Mouse (Mus musculus): ENCODE data around the gene Slc39a10.
"Not testable (repeated sequence)": the region's sequence is repeated elsewhere in the genome, so short reads cannot be mapped to it uniquely, and the experiment has no call there.

The Slc39a10 gene

GRCm38 (mm10) chr1:46864175-46864885, 28.3 kb downstream of the Slc39a10 start:
- in situ Hi-C loops (cut with MboI, MseI): loop anchor here (25.0 kb wide), 1 partner anchor 1077 kb away; the partner anchor contains the start of gene Wdr75

DNA sequence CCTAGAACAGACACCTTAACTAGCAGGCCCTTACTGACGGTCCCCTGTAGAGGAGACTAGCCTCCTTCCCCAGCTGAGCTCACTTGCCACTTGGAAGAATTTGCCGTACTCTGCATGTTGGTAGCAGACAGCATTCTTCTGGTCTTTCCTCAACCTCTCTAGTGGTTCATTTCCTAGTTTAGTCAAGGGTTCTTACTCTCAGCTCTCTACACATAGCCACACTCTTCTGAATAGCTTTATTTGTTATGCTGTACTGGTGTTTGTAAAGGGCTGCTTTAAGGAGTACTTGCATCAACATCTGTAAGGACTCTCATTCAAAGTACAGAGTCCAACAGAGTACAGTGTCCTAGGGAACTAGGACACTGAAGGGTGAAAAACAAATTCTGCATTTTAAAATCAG, 29.2 kb downstream of the Slc39a10 start:
- in situ Hi-C loops (cut with MboI, MseI): loop anchor here (25.0 kb wide), 1 partner anchor 1076 kb away; the partner anchor contains the start of gene Wdr75

DNA sequence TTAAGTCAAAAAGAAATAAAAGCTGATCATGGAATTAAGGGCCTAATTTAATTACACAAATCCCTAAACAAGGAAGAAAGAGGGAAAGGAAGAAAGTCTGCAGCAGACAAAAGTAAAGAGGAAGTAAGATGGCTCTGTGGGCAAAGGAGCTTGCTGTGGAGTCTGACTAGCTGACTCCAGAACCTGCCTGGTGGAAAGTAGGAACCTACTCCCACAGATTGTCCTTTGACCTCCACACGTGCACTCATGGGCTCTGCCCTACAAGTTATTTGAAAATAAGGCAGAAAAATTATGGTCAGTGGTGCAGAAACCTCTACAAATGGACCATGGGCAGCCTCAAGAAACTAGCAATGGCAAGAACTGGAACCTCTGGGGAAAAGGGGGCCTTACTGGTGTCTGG, 32.6 kb downstream of the Slc39a10 start:
- in situ Hi-C loops (cut with MboI, MseI): loop anchor here (25.0 kb wide), 1 partner anchor 1073 kb away; the partner anchor contains the start of gene Wdr75

- in situ Hi-C loops (cut with MboI, MseI): loop anchor here (5.0 to 25.0 kb wide), 2 partner anchors 49 to 1071 kb away; partner anchors contain the start of gene Wdr75
Observed at GRCm38 (mm10) chr1:46858579-46858978, 34.1 kb downstream of the Slc39a10 start.

DNA sequence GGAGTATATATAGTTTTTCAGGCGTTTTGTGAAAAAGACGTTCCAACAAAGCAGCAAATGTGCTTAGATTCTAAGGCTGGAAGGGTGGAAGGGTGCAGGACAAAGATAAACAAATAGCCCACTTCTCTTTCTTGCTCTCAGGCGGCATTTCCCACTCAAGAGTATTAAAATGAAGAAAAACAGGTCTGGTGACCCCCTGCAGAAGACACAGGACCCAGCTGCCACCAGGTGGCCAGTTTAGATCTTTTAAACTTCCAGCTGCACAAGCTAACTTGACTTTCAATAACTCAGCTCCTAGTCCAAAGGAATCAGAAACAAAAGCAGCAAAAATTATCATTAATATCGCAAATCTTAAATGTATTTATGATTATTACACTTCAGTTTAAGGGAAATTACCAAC, 36.2 kb downstream of the Slc39a10 start:
- in situ Hi-C loops (cut with MboI, MseI): loop anchor here (5.0 to 25.0 kb wide), 2 partner anchors 51 to 1069 kb away; partner anchors contain the start of gene Wdr75

- in situ Hi-C loops (cut with MboI, MseI): loop anchor here (25.0 kb wide), 1 partner anchor 1067 kb away; the partner anchor contains the start of gene Wdr75
Observed at GRCm38 (mm10) chr1:46854036-46854900, 38.4 kb downstream of the Slc39a10 start.

DNA sequence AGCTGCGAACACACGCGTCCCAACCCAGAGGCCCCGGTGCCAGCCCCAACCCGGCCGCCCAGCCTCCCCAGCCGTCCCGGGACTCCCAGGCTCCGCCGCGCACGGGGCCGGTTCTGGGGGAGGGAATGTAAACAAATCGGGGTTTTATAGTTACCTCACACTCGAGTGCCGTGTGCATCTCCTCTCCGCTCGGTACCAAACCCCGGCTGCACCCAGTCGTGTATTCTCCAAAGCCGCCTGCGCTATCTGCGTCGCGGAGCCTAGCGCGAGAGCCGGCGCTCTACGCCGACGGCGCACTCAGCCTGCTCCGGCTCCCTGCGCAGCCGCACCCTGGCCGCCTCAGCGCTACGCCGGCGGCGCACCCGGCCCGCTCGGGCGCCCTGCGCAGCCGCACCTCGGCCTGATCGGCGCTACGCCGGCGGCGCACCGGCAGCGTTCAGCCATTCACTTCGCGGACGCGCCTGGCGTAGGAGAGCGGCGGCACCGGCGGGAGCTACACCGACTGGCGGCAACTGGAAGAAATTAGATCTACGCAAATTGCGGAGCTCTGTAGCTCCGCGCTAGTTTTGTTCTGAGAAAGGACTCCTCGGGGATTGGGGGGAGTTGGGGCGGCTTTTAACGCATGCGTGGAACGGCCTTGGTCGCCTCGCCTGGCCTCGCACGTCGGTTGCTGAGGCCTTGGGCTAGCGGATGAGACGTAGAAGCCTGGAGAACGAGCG, 39.2 kb downstream of the Slc39a10 start:
- in situ Hi-C loops (cut with MboI, MseI): loop anchor here (25.0 kb wide), 1 partner anchor 1066 kb away; the partner anchor contains the start of gene Wdr75

- in situ Hi-C loops (cut with MboI, MseI): loop anchor here (25.0 kb wide), 1 partner anchor 1065 kb away; the partner anchor contains the start of gene Wdr75
Observed at GRCm38 (mm10) chr1:46852600-46853272, 39.9 kb downstream of the Slc39a10 start.

- in situ Hi-C loops (cut with MboI, MseI): loop anchor here (25.0 kb wide), 1 partner anchor 1065 kb away; the partner anchor contains the start of gene Wdr75
Observed at GRCm38 (mm10) chr1:46852216-46852599, 40.4 kb downstream of the Slc39a10 start.

GRCm38 (mm10) chr1:46851586-46851985, 41.1 kb downstream of the Slc39a10 start:
- in situ Hi-C loops (cut with MboI, MseI): loop anchor here (25.0 kb wide), 1 partner anchor 1064 kb away; the partner anchor contains the start of gene Wdr75

GRCm38 (mm10) chr1:46849758-46850157, 42.9 kb downstream of the Slc39a10 start:
- in situ Hi-C loops (cut with MboI, MseI): loop anchor here (25.0 kb wide), 1 partner anchor 1062 kb away; the partner anchor contains the start of gene Wdr75

DNA sequence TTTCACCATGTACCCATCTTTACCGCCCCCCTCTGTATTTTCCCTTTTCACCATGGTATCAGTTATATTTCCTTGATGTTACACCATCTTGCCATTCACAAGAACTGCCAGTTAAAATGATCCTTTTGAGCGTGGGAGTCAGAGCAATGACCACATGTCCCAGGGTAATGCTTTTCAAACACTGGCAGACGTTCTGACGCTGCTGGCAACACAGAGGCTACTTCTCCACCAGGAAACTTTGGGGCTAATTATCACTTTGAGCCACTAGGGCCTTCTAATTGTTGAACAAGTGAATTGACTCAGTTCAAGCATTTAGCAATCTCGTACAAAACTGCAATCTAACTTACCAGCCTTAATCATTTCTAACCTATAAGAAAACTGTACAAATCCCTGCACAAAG, 47.4 kb downstream of the Slc39a10 start:
- in situ Hi-C loops (cut with MboI, MseI): no loop called here

DNA sequence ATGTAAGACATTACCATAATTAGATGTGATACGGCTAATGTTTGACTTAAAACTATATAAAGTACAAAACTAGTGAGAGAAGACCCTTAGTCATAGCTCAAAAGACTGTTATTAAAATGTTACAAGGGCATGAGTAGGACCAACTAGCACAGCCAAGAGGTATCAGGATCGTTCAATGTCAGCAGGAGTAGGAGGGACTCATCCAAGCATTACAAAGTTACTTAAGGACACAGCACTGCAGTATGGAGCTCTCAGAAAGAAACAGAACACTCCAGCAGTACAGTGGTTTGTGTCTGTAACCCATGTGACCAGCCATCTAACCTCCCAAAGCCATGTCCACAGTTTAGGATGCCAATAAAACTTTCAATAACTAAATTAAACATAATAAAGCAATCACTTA, 48.4 kb downstream of the Slc39a10 start:
- in situ Hi-C loops (cut with MboI, MseI): no loop called here

DNA sequence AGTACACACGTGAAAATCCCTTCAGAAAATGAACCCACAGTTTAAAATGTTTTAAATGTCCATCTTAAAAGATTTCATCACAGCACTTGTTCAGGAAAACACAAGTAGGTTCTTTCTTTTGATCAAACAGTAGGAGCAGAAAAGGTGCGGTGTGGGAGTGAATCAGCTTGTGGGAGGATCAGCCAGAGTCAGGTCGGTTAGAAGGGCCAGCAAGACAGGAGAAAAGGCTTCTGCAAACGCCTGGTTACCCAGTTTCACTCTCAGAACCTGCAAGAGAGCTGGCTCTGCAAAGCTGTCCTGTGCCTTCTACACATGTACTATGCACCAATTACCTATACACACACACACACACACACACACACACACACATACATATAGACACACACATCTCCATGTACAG, 49.2 kb downstream of the Slc39a10 start:
- in situ Hi-C loops (cut with MboI, MseI): no loop called here

DNA sequence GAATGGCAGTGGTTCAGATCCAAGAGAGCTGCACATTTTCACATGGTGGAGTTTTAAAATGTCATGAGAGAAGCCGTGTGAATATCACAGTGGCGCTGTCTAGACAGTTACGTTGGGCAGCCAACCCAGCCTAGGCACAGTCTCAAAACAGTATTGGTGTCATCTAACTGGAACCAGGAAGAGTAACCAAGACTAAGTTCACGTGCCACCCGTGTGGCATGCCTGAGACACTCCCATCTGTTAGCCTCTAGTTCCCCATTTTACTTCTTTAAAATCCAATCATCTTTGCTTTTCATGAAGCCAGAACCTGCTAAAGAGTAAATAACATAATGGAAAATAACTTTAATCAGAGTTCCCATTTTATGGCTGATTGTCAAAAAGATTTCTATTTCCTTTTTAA, 60.7 kb downstream of the Slc39a10 start:
- in situ Hi-C loops (cut with MboI, MseI): no loop called here

- in situ Hi-C loops (cut with MboI, MseI): no loop called here
Observed at GRCm38 (mm10) chr1:46830066-46830843, 62.4 kb downstream of the Slc39a10 start.

DNA sequence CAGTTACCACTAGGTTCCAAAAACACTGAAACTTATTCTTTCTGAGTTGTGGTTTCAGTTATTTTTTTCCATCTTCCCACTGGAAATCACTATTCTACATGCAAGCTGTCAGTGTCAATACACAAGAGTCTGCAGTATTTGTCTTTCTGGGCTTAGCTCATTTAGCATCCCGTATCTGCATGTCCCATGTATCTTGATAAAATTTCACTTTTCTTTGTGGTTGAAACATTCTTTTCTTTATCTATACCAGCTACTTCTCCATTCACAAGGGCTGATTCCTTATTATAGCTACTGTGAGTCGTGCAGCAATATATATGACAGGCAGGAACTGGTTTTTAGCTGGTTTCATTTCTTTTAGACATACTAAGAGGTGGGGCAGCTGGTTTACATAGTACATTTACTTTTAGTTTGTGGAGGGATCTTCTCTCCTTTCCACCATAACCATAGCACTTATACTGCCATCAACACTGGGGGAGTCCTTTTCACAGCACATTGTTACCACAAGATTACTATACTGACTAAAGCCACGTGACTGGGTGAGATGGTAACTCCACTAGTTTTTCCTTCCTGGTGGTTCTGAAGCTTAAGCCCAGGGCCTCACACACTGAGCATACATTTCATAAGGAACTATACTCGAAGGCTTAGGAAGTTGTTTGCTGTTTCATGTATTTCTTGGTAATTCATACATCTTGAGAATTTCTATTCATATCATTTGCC, 70.2 kb downstream of the Slc39a10 start:
- in situ Hi-C loops (cut with MboI, MseI): no loop called here

GRCm38 (mm10) chr1:46817934-46818333, 74.7 kb downstream of the Slc39a10 start:
- in situ Hi-C loops (cut with MboI, MseI): no loop called here

GRCm38 (mm10) chr1:46808630-46809029, 84.0 kb downstream of the Slc39a10 start:
- in situ Hi-C loops (cut with MboI, MseI): not testable (repeated sequence)
